Mouse (Mus musculus) embryo, embryonic 11 days (tissue): ENCODE measurements at regions not wholly inside any gene's neighbourhood (a gene's known extent, or its start where the extent isn't known, plus 50 kb on each side); places are given as distances from the start of the nearest gene placed in this dataset.

Source experiments
- DNase-seq: peaks from one replicate; pipeline ENCODE4 v3.0.0-alpha.2; 2015

- DNase-seq = no peak
These were observed 366.7 kb downstream of the Kctd12 start for GRCm38 (mm10) chr14:102615588-102616309.

- no peak for DNase-seq
These were observed 376.4 kb downstream of the Kctd12 start for GRCm38 (mm10) chr14:102606055-102606454.

- no peak for DNase-seq
These were observed 387.6 kb downstream of the Kctd12 start for GRCm38 (mm10) chr14:102594850-102595249.

- DNase-seq = no peak
These were observed 428.7 kb downstream of the Kctd12 start for GRCm38 (mm10) chr14:102553781-102554180.

- no peak for DNase-seq
These were observed 429.8 kb downstream of the Kctd12 start for GRCm38 (mm10) chr14:102552598-102552997.

GRCm38 (mm10) chr14:102524894-102525577, 457.4 kb downstream of the Kctd12 start:
- DNase-seq = no peak

- DNase-seq = peak; percentile 45
These were observed 465.7 kb downstream of the Kctd12 start for GRCm38 (mm10) chr14:102516765-102517164.

- DNase-seq = no peak
These were observed 467.9 kb downstream of the Kctd12 start for GRCm38 (mm10) chr14:102514527-102514926.

- no peak for DNase-seq
These were observed 469.8 kb downstream of the Kctd12 start for GRCm38 (mm10) chr14:102512651-102513050.

GRCm38 (mm10) chr14:102511691-102512383, 470.6 kb downstream of the Kctd12 start:
- DNase-seq = peak; percentile 76

GRCm38 (mm10) chr14:102510387-102510786, 472.1 kb downstream of the Kctd12 start:
- DNase-seq = peak; percentile 64

GRCm38 (mm10) chr14:102505696-102506321, 476.6 kb downstream of the Kctd12 start:
- DNase-seq = no peak

GRCm38 (mm10) chr14:102497179-102497578, 485.3 kb downstream of the Kctd12 start:
- no peak for DNase-seq

GRCm38 (mm10) chr14:102492376-102492775, 490.1 kb downstream of the Kctd12 start:
- DNase-seq = no peak

- DNase-seq = no peak
These were observed 491.2 kb downstream of the Kctd12 start for GRCm38 (mm10) chr14:102491205-102491604.

GRCm38 (mm10) chr14:102477162-102477561, 505.3 kb downstream of the Kctd12 start:
- no peak for DNase-seq

- no peak for DNase-seq
These were observed 513.1 kb downstream of the Kctd12 start for GRCm38 (mm10) chr14:102469326-102469725.

GRCm38 (mm10) chr14:102461001-102461400, 521.4 kb downstream of the Kctd12 start:
- no peak for DNase-seq

GRCm38 (mm10) chr14:102439738-102440137, 542.7 kb downstream of the Kctd12 start:
- DNase-seq = no peak

GRCm38 (mm10) chr14:102403397-102404115, 578.9 kb downstream of the Kctd12 start:
- peak; percentile 76 for DNase-seq

GRCm38 (mm10) chr14:102402061-102402689, 580.3 kb downstream of the Kctd12 start:
- peak; percentile 72 for DNase-seq
